Mouse (Mus musculus) liver, embryonic 11.5 days (tissue): Measurements from ENCODE around the gene Thsd4. TPM values are rescaled to one million over a fixed set of nuclear protein-coding genes. Genes with fewer than 3 reads are reported as not detected.

Experiments used
- ATAC-seq: fragments of 200-750 bp; cut with Nextera tagmentation; replicated peaks from 2 replicates; pipeline ENCODE4 v1.8.0; 2017; ENCODE audit warnings: moderate number of reproducible peaks, mild to moderate bottlenecking, moderate TSS enrichment, moderate library complexity; ENCODE audit not compliant: low FRiP score
- DNase-seq: peaks from one replicate; pipeline ENCODE4 v3.0.0-alpha.2; 2017; ENCODE audit warnings: low spot score
- H3K27ac ChIP-seq: fragments of 300-500 bp; sonication (generic); 2 replicates; pipeline ENCODE4 v1.5.1; 2014; ENCODE audit warnings: mild to moderate bottlenecking, low read depth, low read length, control low read depth
- H3K27me3 ChIP-seq: fragments of 300-500 bp; sonication (generic); replicated peaks from 2 replicates; pipeline ENCODE4 v1.6.1; 2014; ENCODE audit warnings: low read length, mixed read lengths; ENCODE audit not compliant: control insufficient read depth, insufficient read depth
- H3K36me3 ChIP-seq: fragments of 300-500 bp; sonication (generic); 2 replicates; pipeline ENCODE4 v1.6.1; 2014; ENCODE audit warnings: mild to moderate bottlenecking, low read length, moderate library complexity, mixed read lengths; ENCODE audit not compliant: control insufficient read depth, insufficient read depth
- H3K4me1 ChIP-seq: fragments of 300-500 bp; sonication (generic); replicated peaks from 2 replicates; pipeline ENCODE4 v1.6.1; 2014; ENCODE audit warnings: low read length, mixed read lengths; ENCODE audit not compliant: control insufficient read depth, insufficient read depth
- H3K4me2 ChIP-seq: fragments of 300-500 bp; sonication (generic); 2 replicates; pipeline ENCODE4 v1.6.1; 2014; ENCODE audit warnings: mild to moderate bottlenecking, control low read depth, moderate library complexity
- H3K4me3 ChIP-seq: fragments of 300-500 bp; sonication (generic); 2 replicates; pipeline ENCODE4 v1.5.1; 2014; ENCODE audit warnings: low read depth, low read length, control low read depth
- H3K9ac ChIP-seq: fragments of 300-500 bp; sonication (generic); 2 replicates; pipeline ENCODE4 v1.6.1; 2014; ENCODE audit warnings: low read depth, low read length, control low read depth
- H3K9me3 ChIP-seq: fragments of 300-500 bp; sonication (generic); 2 replicates; pipeline ENCODE4 v1.6.1; 2016; ENCODE audit warnings: low read length, inconsistent platforms, mixed read lengths; ENCODE audit not compliant: control insufficient read depth
- WGBS: fragments of 180-500 bp; shearing (Covaris S2); extraction: QIAGEN DNeasy Blood & Tissue Kit; methylation state at CpG from one replicate; pipeline ENCODE4 v1.1.7; 2014; 5-methylcytosine and 5-hydroxymethylcytosine counted together
- polyA plus RNA-seq: library from polyadenylated mRNA; unstranded; fragments of >200 nt; fragmentation: Nextera tagmentation; extraction: Ambion mirVana; gene quantifications from 2 replicates; pipeline ENCODE4 v1.2.1, GENCODE M21; 2014

The Thsd4 gene
- polyA plus RNA-seq, 1 experiment from 2014 or later, result 6.8 TPM

- H3K4me2 ChIP-seq, result no peak overlapping the region
- no peak overlapping the region for H3K4me3 ChIP-seq
- H3K36me3 ChIP-seq, result no peaks in the 10 kb centered on the region
- H3K9ac ChIP-seq, result no peak overlapping the region
- ATAC-seq (no peak), DNase-seq (no peak)
- no peaks in the 10 kb centered on the region for H3K9me3 ChIP-seq
- 62% methylated on average over 6 of the region's 6 CpGs for WGBS
- H3K27ac ChIP-seq, result no peak overlapping the region
- no peaks in the 10 kb centered on the region for H3K27me3 ChIP-seq
- H3K4me1 ChIP-seq, result no peaks in the 10 kb centered on the region
Measured at GRCm38 (mm10) chr9:60218396-60218795, 303.4 kb downstream of the Thsd4 start.

- Histone ChIP-seq H3K27me3 (no peaks in the 10 kb centered on the region), H3K4me2 (no peak overlapping the region), H3K36me3 (no peaks in the 10 kb centered on the region), H3K9me3 (no peaks in the 10 kb centered on the region), H3K27ac (no peak overlapping the region), H3K9ac (no peak overlapping the region), H3K4me1 (no peaks in the 10 kb centered on the region), H3K4me3 (no peak overlapping the region)
- WGBS, result 79% methylated on average over 6 of the region's 6 CpGs
- no peak for ATAC-seq
- DNase-seq, result no peak
Measured at GRCm38 (mm10) chr9:60216029-60216428, 305.8 kb downstream of the Thsd4 start.

GRCm38 (mm10) chr9:60213111-60213510 lies 308.7 kb downstream of the Thsd4 start:
- Histone ChIP-seq H3K4me1 (no peaks in the 10 kb centered on the region), H3K27me3 (no peaks in the 10 kb centered on the region), H3K9ac (no peak overlapping the region), H3K4me2 (no peak overlapping the region), H3K9me3 (no peaks in the 10 kb centered on the region), H3K27ac (no peak overlapping the region), H3K4me3 (no peak overlapping the region), H3K36me3 (no peaks in the 10 kb centered on the region)
- WGBS, result 71% methylated on average over 1 of the region's 1 CpGs
- DNase-seq, result no peak
- no peak for ATAC-seq

GRCm38 (mm10) chr9:60208843-60209242 lies 313.0 kb downstream of the Thsd4 start:
- Histone ChIP-seq H3K27ac (no peak overlapping the region), H3K4me3 (no peak overlapping the region), H3K4me2 (no peak overlapping the region), H3K4me1 (no peaks in the 10 kb centered on the region), H3K9ac (no peak overlapping the region), H3K36me3 (no peaks in the 10 kb centered on the region), H3K9me3 (no peaks in the 10 kb centered on the region), H3K27me3 (no peaks in the 10 kb centered on the region)
- no peak for ATAC-seq
- no peak for DNase-seq
- WGBS, result 78% methylated on average over 1 of the region's 1 CpGs

GRCm38 (mm10) chr9:60203141-60203540 lies 318.7 kb downstream of the Thsd4 start:
- Histone ChIP-seq H3K27ac (no peak overlapping the region), H3K9ac (no peak overlapping the region), H3K4me1 (no peaks in the 10 kb centered on the region), H3K36me3 (no peaks in the 10 kb centered on the region), H3K4me3 (no peak overlapping the region), H3K4me2 (no peak overlapping the region), H3K27me3 (no peaks in the 10 kb centered on the region), H3K9me3 (no peaks in the 10 kb centered on the region)
- 76% methylated on average over 7 of the region's 7 CpGs for WGBS
- ATAC-seq, result no peak
- DNase-seq, result no peak

GRCm38 (mm10) chr9:60200436-60200835 lies 321.4 kb downstream of the Thsd4 start:
- Histone ChIP-seq H3K27ac (no peak overlapping the region), H3K9me3 (no peaks in the 10 kb centered on the region; the same call in 1 of the 2 replicates), H3K4me3 (no peak overlapping the region), H3K36me3 (no peaks in the 10 kb centered on the region), H3K9ac (no peak overlapping the region), H3K4me2 (no peak overlapping the region), H3K4me1 (no peaks in the 10 kb centered on the region), H3K27me3 (no peaks in the 10 kb centered on the region)
- 75% methylated on average over 2 of the region's 2 CpGs for WGBS
- DNase-seq (no peak), ATAC-seq (no peak)

DNA sequence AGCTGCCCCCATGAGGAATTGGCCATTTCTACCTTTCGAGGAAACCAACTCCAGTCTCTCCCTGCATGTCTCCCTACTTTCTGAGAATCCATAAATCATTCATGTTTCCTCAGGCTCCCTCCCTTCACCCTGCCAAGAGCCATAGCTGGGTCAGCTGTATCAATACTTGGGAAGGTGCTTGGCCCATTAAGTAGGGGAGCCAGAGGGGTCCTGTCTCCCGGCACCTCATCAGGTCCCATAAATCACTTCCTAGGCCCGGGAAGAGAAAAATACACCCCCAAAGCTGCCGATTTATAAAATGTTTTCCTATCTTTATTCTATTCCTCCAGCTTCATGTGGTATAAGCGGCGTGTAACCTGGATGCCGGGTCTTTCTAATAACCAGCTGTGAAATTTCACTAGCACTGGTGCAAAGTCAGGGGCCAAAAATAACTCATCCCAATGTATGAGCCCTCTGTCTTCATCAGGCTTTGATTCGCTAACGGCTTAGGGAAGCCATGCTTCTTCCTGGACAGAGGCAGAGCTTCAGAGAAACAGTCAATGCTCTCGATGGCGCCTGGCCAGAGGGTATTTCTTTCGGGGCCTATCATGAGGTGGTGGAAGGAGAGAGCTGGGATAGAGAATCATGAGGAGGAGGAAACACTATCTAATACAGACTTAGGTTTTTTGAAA lies 323.2 kb downstream of the Thsd4 start:
- ATAC-seq, result no peak

DNA sequence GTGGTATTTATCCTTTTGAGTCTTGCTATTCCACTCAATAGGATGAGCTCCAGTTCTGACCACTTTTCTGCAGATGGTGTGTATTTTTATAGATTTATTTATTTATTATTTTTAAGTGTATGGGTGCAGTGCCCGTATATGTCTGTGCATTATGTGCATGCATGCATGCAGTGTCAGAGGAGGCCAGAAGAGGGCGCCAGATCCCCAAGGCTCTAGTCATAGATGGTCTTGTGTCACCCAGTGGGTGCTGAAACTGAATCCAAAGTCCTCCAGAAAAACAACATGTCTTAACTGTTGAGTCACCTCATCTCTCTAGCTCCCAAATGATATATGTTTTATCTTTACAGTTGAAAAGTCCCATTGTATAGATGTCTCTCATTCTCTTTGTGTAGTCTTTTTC lies 326.3 kb downstream of the Thsd4 start:
- Histone ChIP-seq H3K27ac (no peak overlapping the region), H3K27me3 (no peaks in the 10 kb centered on the region), H3K36me3 (no peaks in the 10 kb centered on the region), H3K4me2 (no peak overlapping the region), H3K9ac (no peak overlapping the region), H3K4me3 (no peak overlapping the region), H3K9me3 (no peaks in the 10 kb centered on the region; the same call in 1 of the 2 replicates), H3K4me1 (no peaks in the 10 kb centered on the region)
- WGBS, result 66% methylated on average over 2 of the region's 2 CpGs
- ATAC-seq (no peak), DNase-seq (no peak)

More for the DNA sequence above, 323.2 kb downstream of the Thsd4 start:
- Histone ChIP-seq H3K9ac (no peak overlapping the region), H3K4me3 (no peak overlapping the region), H3K27me3 (no peaks in the 10 kb centered on the region), H3K9me3 (no peaks in the 10 kb centered on the region; the same call in 1 of the 2 replicates), H3K4me1 (no peaks in the 10 kb centered on the region), H3K36me3 (no peaks in the 10 kb centered on the region), H3K4me2 (no peak overlapping the region), H3K27ac (no peak overlapping the region)
- DNase-seq, result no peak
- WGBS, result 83% methylated on average over 12 of the region's 12 CpGs

GRCm38 (mm10) chr9:60194905-60195304 lies 326.9 kb downstream of the Thsd4 start:
- ATAC-seq, result no peak
- Histone ChIP-seq H3K36me3 (no peaks in the 10 kb centered on the region), H3K4me1 (no peaks in the 10 kb centered on the region), H3K9ac (no peak overlapping the region), H3K27ac (no peak overlapping the region), H3K9me3 (no peaks in the 10 kb centered on the region; the same call in 1 of the 2 replicates), H3K4me3 (no peak overlapping the region), H3K4me2 (no peak overlapping the region), H3K27me3 (no peaks in the 10 kb centered on the region)
- 82% methylated on average over 6 of the region's 6 CpGs for WGBS
- DNase-seq, result no peak
